Mouse (Mus musculus): Measurements from ENCODE around the gene Rad21l.
"Not testable (repeated sequence)": the region's sequence is repeated elsewhere in the genome, so short reads cannot be mapped to it uniquely, and the experiment has no call there.

The Rad21l gene

GRCm38 (mm10) chr2:151628011-151628410, 40.3 kb downstream of the Rad21l start:
- no peak for DNase-seq

GRCm38 (mm10) chr2:151626296-151626695, 42.0 kb downstream of the Rad21l start:
- no peak for DNase-seq

DNA sequence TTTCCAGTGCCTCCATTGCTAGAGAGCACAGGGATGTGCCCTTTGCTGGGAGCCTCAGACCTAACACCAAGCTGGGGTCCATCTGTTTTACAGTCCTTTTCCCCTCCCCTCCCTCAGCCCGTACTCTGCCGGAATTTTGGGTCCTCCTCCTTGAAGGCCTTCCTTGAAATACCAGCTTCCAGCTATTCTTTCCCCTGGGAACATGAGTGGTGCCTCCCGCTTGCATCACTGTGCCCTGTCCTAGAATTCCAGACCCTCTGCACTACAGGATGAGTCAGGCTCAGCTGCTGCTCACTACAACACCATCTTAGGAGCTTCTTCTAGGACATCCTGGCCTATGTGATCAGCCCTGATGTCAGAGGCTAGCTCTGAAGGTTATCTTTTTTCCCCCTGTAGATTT, 44.6 kb downstream of the Rad21l start:
- DNase-seq, result no peak

- no peak for DNase-seq
These were observed 51.6 kb downstream of the Rad21l start for GRCm38 (mm10) chr2:151616551-151617329.

- DNase-seq, result not testable (repeated sequence)
These were observed 52.6 kb downstream of the Rad21l start for GRCm38 (mm10) chr2:151615779-151616178.

- DNase-seq, result peak in 1 of 2 experiments; percentile 4
These were observed 58.4 kb downstream of the Rad21l start for GRCm38 (mm10) chr2:151609974-151610373.

- DNase-seq, result no peak
These were observed 59.9 kb downstream of the Rad21l start for GRCm38 (mm10) chr2:151608435-151608834.

GRCm38 (mm10) chr2:151605437-151605987, 62.8 kb downstream of the Rad21l start:
- no peak for DNase-seq

DNA sequence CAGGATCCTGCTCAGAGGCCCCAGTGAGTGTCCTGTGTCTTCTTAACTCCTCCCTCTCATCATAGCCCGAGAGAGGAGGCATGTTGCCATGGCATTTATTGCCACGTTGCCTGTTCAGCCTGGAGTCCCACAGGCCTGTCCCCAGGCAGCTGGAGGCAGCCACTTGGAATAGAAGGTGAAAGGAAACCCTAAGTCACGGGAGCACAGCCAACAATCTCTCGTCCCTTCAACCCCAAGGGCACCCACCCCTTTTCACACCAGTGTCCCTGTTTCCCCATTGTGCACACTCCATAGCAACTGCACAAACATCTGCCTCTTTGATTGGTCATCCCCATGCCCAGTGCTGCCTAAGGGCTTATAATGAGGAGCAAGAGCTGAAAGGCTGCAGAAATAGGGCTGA, 64.7 kb downstream of the Rad21l start:
- no peak for DNase-seq

GRCm38 (mm10) chr2:151602106-151602505, 66.2 kb downstream of the Rad21l start:
- DNase-seq, result no peak

DNA sequence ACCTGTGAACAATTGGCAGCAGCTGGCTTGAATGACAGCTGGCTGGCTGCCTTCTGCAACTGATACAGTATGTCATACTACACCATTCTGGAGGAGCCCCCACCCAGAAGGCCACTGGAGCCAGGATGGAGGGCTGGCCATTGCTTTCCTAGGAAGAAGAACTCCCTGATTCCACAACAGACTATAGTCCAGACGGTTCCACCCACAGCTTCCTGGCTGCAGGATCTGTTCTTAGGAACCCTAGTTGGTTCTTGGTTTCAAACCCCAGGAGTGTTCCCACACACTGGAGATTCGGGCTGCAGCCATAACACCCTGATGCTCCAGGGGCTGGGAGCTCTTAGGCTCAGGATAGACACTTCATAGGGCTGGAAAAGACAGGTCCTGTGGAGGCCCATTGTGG, 70.3 kb downstream of the Rad21l start:
- no peak for DNase-seq

Measured in spleen, adult 18-20 months (tissue).